Mouse (Mus musculus) heart, adult 2 months (tissue): Measurements from ENCODE around the gene Defb36.

Experiments
- CTCF ChIP-seq: fragments of 200-600 bp; IDR thresholded peaks from 2 replicates; pipeline ENCODE4 v1.8.1; 2022; ENCODE audit warnings: antibody characterized with exemption, mild to moderate bottlenecking, moderate library complexity
- POLR2A ChIP-seq: fragments of 200-500 bp; IDR thresholded peaks from 2 replicates; pipeline ENCODE4 v1.6.1; 2011; ENCODE audit warnings: mild to moderate bottlenecking, low read depth, low read length, control low read depth; ENCODE audit not compliant: insufficient read depth

GRCm38 (mm10) chr2:152652901-152653620 is 48.9 kb downstream of the Defb36 start:
- TF ChIP-seq CTCF (no peak), POLR2A (no peak)
